Mouse (Mus musculus) heart, postnatal 0 days (tissue): ENCODE data around the gene Tmem117.

Source experiments
- CTCF ChIP-seq: IDR thresholded peaks from 2 replicates; pipeline ENCODE4 v1.5.1; 2016; ENCODE audit warnings: antibody characterized with exemption, control low read depth, low read depth
- EP300 ChIP-seq: IDR thresholded peaks from 2 replicates; pipeline ENCODE4 v1.6.1; 2016; ENCODE audit warnings: antibody characterized with exemption, low read depth

DNA sequence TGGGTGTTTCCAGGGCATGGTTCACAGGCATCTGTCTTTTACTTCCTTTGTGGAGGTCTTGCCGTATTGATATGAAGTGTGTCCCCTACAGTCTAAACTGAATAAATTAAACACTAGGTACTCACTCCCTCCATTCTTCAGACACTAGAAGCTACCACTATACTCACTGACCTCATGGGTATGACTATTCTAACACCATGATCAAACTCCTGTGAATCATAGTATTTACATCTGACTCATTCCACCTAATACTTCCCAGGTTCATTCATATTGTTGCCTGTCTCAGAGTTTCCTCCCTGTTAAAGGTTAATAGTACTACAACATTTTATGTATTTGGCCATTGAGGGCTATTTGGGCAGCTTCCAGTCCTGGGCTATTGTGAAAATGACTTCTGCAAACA lies 274.2 kb downstream of the Tmem117 start:
- TF ChIP-seq CTCF = no peak
- TF ChIP-seq EP300 = no peak
